25 mouse cellular contexts compared by ENCODE assay signal in the genomic region with DNA sequence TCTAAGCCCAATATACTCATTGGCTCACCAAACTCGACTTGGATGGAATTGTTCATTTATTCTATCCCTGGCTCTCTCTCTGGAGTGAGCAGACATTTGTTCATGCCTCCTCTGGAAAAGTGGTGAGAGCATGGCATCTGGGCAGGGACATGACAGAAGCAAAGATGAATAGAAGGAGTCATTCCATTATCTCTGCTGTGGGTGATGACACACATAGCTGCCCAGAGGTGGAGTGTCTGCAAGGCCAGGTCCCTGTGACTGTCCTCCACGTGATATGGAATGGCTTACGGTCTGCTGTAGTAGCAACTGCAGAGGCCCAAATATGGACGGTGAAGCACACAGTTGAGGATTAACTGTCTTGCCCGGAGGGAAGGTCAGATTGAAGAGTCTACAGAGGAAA.
"Had no signal": no experiment of that assay in that cellular context is flagged by ENCODE, and none has a peak within 500 bp of the region (broad histone marks: within the 10 kb centered on the region; RNA-seq: fewer than 3 reads in every experiment).

No protein-coding gene starts in this region.

- DNase-seq: gastrocnemius, adult 2 months; gastrocnemius, postnatal 10 days; gastrocnemius, postnatal 25 days; heart, adult 18-20 months; heart, postnatal 14 days; heart, postnatal 36 days; kidney, adult 18-20 months; kidney, adult 8-10 months; kidney, postnatal 10 days; kidney, postnatal 25 days; kidney, postnatal 4 days; liver; liver, embryonic 13.5 days; liver, postnatal 0 days had no signal

- H3K36me3 ChIP-seq: heart, embryonic 10.5 days; heart, embryonic 13.5 days; heart, embryonic 15.5 days; hindbrain, embryonic 12.5 days; intestine, embryonic 15.5 days; liver, embryonic 13.5 days; liver, embryonic 15.5 days had no signal

- H3K27ac ChIP-seq: gastrocnemius, adult 2 months; heart, embryonic 10.5 days; heart, embryonic 13.5 days; heart, embryonic 15.5 days; hindbrain, embryonic 12.5 days; hindbrain, embryonic 14.5 days; intestine, embryonic 15.5 days; layer of hippocampus, adult 2 months; left cerebral cortex, adult 2 months; limb, embryonic 10.5 days; limb, embryonic 12.5 days; liver, embryonic 13.5 days; liver, embryonic 15.5 days had no signal

- H3K4me3 ChIP-seq: gastrocnemius, adult 2 months; heart, embryonic 10.5 days; heart, embryonic 13.5 days; heart, embryonic 15.5 days; hindbrain, embryonic 12.5 days; intestine, embryonic 15.5 days; layer of hippocampus, adult 2 months; left cerebral cortex, adult 2 months; limb, embryonic 10.5 days; limb, embryonic 12.5 days; liver, embryonic 13.5 days; liver, embryonic 15.5 days had no signal

- H3K9me3 ChIP-seq: heart, embryonic 10.5 days; heart, embryonic 13.5 days; heart, embryonic 15.5 days; hindbrain, embryonic 12.5 days; intestine, embryonic 15.5 days; limb, embryonic 10.5 days; limb, embryonic 12.5 days; liver, embryonic 13.5 days; liver, embryonic 15.5 days had no signal

- H3K27me3 ChIP-seq: heart, embryonic 13.5 days; heart, embryonic 15.5 days; hindbrain, embryonic 12.5 days; intestine, embryonic 15.5 days; limb, embryonic 12.5 days; liver, embryonic 13.5 days; liver, embryonic 15.5 days had no signal

- H3K4me1 ChIP-seq: heart, embryonic 10.5 days; heart, embryonic 13.5 days; heart, embryonic 15.5 days; hindbrain, embryonic 12.5 days; intestine, embryonic 15.5 days; limb, embryonic 10.5 days; liver, embryonic 13.5 days; liver, embryonic 15.5 days had no signal
